Mouse (Mus musculus) spleen, adult 2 months (tissue): ENCODE data around the gene Dcaf15. TPM values are rescaled to one million over a fixed set of nuclear protein-coding genes. Genes with fewer than 3 reads are reported as not detected.

Experiments used
- DNase-seq, 2 experiments: peaks; one replicate each; pipeline versions ENCODE4 v3.0.0 to v3.0.0-alpha.2; 2012 to 2021; ENCODE audit warnings: low spot score in 2 of 2, low read depth in 1 of 2
- H3K27ac ChIP-seq: fragments of 200-500 bp; 2 replicates; pipeline ENCODE4 v1.5.1; 2012; ENCODE audit warnings: low read length, inconsistent platforms; ENCODE audit not compliant: insufficient read depth
- H3K27me3 ChIP-seq: fragments of 200-500 bp; 2 replicates; pipeline ENCODE4 v1.6.1; 2012; ENCODE audit warnings: mild to moderate bottlenecking, moderate library complexity, low read length, inconsistent platforms; ENCODE audit not compliant: control insufficient read depth, insufficient read depth
- H3K36me3 ChIP-seq: fragments of 200-500 bp; 2 replicates; pipeline ENCODE4 v1.6.1; 2012; ENCODE audit warnings: mild to moderate bottlenecking, low read length, inconsistent platforms; ENCODE audit not compliant: control insufficient read depth, insufficient read depth
- H3K4me1 ChIP-seq: fragments of 200-500 bp; 2 replicates; pipeline ENCODE4 v1.6.1; 2011; ENCODE audit warnings: inconsistent platforms; ENCODE audit not compliant: control insufficient read depth, insufficient read depth, insufficient read length
- H3K4me3 ChIP-seq: fragments of 200-500 bp; 2 replicates; pipeline ENCODE4 v1.5.1; 2011; ENCODE audit warnings: mild to moderate bottlenecking, inconsistent platforms; ENCODE audit not compliant: insufficient read depth, insufficient read length; ENCODE audit errors: extremely low read depth
- CTCF ChIP-seq: fragments of 200-500 bp; IDR thresholded peaks from 2 replicates; pipeline ENCODE4 v1.5.1; 2011; ENCODE audit warnings: mild to moderate bottlenecking, inconsistent platforms; ENCODE audit not compliant: insufficient read depth, insufficient read length, insufficient replicate concordance; ENCODE audit errors: extremely low read depth
- POLR2A ChIP-seq: fragments of 200-500 bp; IDR thresholded peaks from 2 replicates; pipeline ENCODE4 v1.6.1; 2011; ENCODE audit warnings: low read depth, low read length, inconsistent platforms
- WGBS: fragments of 180-500 bp; shearing (Covaris S2); methylation state at CpG from one replicate; pipeline ENCODE4 v1.1.7; 2018; 5-methylcytosine and 5-hydroxymethylcytosine counted together
- polyA plus RNA-seq: library from polyadenylated mRNA; depleted of rRNA; stranded (reverse); fragments of >200 nt; gene quantifications from 2 replicates; pipeline ENCODE4 v1.2.3, GENCODE M21; 2012

Dcaf15 gene
- polyA plus RNA-seq, 1 experiment: 64.1 TPM

DNA sequence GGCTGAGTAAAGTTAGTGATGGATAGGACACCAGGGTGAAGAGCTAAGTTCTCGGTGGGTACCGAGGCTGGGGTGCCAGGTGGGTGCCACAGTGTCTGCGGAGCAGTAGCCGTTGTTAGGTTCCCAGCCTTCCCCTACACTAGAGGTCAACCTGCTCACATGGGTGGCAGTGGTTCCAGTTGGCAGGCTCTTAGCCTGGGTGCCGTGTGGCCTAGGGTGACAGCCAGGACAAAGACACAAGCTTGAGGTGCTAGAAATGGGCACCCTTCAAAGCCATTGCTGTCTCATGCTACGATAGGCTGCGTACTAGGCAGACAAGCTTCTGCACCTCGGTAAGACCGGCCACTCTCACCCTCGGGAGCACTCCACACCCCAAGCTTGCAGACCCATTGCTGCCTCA, 32.2 kb downstream of the Dcaf15 start:
- Histone ChIP-seq H3K36me3 (0 out of 2 replicates have a peak, but pooled peaks cover 2% of the 10 kb centered on the region), H3K4me3 (no peak overlapping the region), H3K27me3 (no peaks in the 10 kb centered on the region), H3K27ac (no peak overlapping the region), H3K4me1 (peaks cover 12% of the 10 kb centered on the region; the same call in 1 of the 2 replicates)
- TF ChIP-seq CTCF (no peak), POLR2A (no peak)
- 90% methylated on average over 10 of the region's 10 CpGs for WGBS
- DNase-seq: no peak

DNA sequence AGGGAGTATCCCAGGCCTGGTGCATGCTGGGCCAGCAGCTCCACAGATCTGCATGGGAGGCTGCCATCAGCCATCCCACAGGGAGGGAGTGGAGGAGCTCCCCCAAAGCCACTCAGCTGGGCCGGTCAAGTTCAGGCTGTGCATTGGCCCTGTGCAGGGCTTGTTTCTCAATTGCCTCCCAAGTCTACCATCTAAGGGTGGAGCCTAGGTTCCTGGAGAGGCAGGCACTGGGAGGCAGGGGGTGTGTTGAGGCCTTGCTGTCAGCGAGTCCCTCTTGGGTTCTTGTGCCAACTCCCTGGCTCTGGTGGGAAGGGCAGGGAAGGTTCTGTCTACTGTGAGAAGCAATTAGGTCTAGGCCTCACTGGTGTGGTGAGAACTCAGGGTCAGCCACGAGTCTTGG, 32.6 kb downstream of the Dcaf15 start:
- H3K4me3 ChIP-seq: no peak overlapping the region
- DNase-seq: no peak
- 76% methylated on average over 3 of the region's 3 CpGs for WGBS

DNA sequence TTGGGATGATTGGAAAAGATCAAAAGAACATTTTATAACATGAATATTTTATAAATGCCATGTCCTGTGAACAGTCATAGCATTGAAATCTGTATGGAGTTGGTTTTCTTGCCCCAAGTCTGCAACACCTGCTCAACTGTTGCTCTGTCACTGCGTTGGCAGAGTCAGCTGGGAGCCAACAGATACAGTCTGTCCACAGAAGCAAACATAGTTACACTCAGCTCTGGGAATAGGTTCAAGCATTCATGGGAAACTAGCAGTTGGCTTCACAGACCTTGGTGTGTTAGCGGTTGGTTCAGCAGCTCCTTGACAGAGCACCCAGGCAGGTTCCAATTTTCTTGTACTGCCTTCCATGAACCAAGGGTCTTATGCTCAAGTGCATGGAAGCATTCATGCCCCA, 33.9 kb downstream of the Dcaf15 start:
- no peak for DNase-seq
- no peak overlapping the region for H3K4me3 ChIP-seq
- peaks cover 12% of the 10 kb centered on the region; the same call in 1 of the 2 replicates for H3K4me1 ChIP-seq
- 0 out of 2 replicates have a peak, but pooled peaks cover 2% of the 10 kb centered on the region for H3K36me3 ChIP-seq
- H3K27me3 ChIP-seq: no peaks in the 10 kb centered on the region
- H3K27ac ChIP-seq: no peak overlapping the region
- TF ChIP-seq POLR2A (no peak), CTCF (no peak)
- WGBS: 79% methylated on average over 2 of the region's 2 CpGs

More for the DNA sequence above, 32.6 kb downstream of the Dcaf15 start:
- Histone ChIP-seq H3K4me1 (peaks cover 12% of the 10 kb centered on the region; the same call in 1 of the 2 replicates), H3K27me3 (no peaks in the 10 kb centered on the region), H3K27ac (no peak overlapping the region), H3K36me3 (0 out of 2 replicates have a peak, but pooled peaks cover 2% of the 10 kb centered on the region)
- TF ChIP-seq POLR2A: no peak
- no peak for TF ChIP-seq CTCF

DNA sequence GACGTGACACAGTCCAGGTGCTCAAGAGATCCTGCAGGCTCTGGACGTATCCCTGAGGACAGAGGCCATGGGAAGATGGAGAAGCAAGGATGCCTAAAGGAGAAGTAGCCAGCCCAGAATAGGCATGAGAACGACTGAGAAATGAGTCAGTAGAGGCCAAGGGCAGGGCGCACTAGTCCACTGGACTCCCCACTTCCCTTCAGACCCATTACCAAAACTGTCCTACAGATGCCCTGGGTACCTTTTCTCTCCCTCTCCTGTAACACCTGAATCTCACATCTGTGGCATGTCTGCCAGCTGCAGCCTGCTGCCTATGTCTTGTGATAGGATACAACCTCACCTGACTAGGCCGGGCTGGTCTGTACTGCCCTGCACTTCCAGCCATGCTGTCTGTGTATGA, 34.3 kb downstream of the Dcaf15 start:
- Histone ChIP-seq H3K27me3 (no peaks in the 10 kb centered on the region), H3K4me3 (no peak overlapping the region), H3K36me3 (0 out of 2 replicates have a peak, but pooled peaks cover 1% of the 10 kb centered on the region), H3K27ac (no peak overlapping the region), H3K4me1 (peaks cover 13% of the 10 kb centered on the region; the same call in 1 of the 2 replicates)
- DNase-seq: no peak
- no peak for TF ChIP-seq CTCF
- WGBS: 77% methylated on average over 5 of the region's 5 CpGs

DNA sequence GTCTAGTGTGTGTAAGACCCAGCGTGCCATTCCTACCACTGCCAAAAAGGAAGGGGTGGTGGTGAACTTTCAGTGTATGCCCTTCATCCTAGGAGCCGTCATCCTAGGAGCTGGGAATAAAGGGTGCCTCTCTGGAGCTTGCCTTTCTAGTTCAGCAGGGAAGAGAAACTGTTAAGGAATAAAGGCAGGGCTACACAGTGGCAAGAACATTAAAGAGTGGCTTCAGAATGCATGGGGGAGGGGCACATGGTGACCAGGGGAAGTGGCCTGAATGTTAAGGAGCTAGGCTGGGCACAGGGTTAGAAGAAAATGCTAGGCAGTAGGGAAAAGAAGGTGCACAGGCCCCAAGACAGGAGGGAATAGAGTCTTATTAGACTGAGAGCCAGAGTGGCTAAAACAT, 34.8 kb downstream of the Dcaf15 start:
- Histone ChIP-seq H3K4me3 (no peak overlapping the region), H3K27ac (no peak overlapping the region), H3K27me3 (no peaks in the 10 kb centered on the region), H3K36me3 (no peaks in the 10 kb centered on the region), H3K4me1 (peaks cover 18% of the 10 kb centered on the region; the same call in 1 of the 2 replicates)
- 89% methylated on average over 2 of the region's 2 CpGs for WGBS
- DNase-seq: no peak
- TF ChIP-seq POLR2A (no peak), CTCF (no peak)

DNA sequence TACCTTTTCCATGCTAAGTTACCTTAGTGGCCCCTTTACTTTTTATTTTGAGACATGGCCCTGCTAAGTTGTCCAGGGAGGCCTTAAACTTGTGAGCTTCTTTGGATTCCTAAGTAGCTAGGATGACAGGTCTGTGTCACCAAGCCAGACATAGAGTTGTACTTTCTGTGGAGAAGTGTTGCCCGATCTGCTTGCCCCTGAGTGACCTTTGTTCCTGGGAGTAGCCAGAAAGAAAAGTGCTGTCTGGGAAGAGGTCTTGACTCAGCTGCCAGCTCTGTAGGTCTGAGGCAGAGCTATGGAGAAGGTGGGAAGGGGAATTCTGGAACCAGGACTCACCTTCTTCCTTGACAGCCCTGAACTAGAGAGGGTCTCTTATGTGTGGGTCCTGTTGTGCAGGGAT, 35.4 kb downstream of the Dcaf15 start:
- peak overlapping the region; percentile 9; the same call in 1 of the 2 replicates for H3K27ac ChIP-seq
- no peaks in the 10 kb centered on the region for H3K36me3 ChIP-seq
- TF ChIP-seq CTCF (no peak), POLR2A (no peak)
- no peaks in the 10 kb centered on the region for H3K27me3 ChIP-seq
- peaks cover 23% of the 10 kb centered on the region for H3K4me1 ChIP-seq
- WGBS: 84% methylated on average over 1 of the region's 1 CpGs
- no peak overlapping the region for H3K4me3 ChIP-seq
- DNase-seq: no peak

DNA sequence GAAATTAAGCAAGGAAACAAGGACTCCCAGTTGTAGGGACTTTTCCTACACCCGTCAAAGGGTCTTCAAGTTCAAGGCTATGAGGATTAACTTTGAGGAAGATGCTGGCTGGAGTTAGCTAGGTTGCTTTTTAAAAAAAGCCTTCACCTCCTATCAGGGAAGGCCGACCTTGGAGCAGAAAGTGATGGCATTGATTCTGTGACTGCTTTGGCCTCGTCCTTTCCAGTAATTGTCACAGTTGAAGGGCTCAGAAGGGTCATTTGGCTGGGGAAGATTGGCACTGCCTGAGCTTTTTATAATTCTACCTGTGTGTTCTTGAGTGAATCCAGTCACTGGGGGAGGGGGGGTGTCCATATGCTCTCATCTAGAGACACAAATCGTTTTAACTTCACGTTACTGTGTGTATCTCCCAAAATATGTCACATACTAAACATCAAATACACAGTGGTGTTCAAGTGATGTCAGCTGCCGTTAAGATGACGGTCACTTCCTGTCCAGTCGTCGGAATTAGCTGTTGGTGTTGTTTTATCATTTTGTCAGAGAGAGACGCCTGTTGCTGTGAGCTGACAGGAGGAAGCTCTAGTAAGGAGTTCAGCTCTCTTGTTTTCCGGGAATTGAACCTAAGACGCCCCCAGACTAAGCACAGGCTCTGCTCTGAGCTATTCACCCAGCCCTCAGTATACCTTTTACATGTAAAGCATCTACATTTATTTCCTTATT, 36.1 kb downstream of the Dcaf15 start:
- Histone ChIP-seq H3K36me3 (no peaks in the 10 kb centered on the region), H3K4me3 (no peak overlapping the region), H3K4me1 (peaks cover 29% of the 10 kb centered on the region), H3K27ac (peak overlapping the region; percentile 16; the same call in 1 of the 2 replicates), H3K27me3 (no peaks in the 10 kb centered on the region)
- TF ChIP-seq POLR2A: no peak
- no peak for TF ChIP-seq CTCF
- 68% methylated on average over 12 of the region's 12 CpGs for WGBS
- DNase-seq: no peak
